Mouse (Mus musculus) left cerebral cortex, adult 8-10 months (tissue): ENCODE measurements around the gene Sart1. TPM values are rescaled to one million over a fixed set of nuclear protein-coding genes. Genes with fewer than 3 reads are reported as not detected.

Source experiments
- DNase-seq, 2 experiments: peaks; one replicate each; pipeline ENCODE4 v3.0.0; 2022; ENCODE audit warnings: low spot score in 2 of 2
- total RNA-seq, 4 experiments: library from RNA; stranded (reverse); gene quantifications; 2 replicates each; pipeline ENCODE4 v1.2.4; 2022

The Sart1 gene
- total RNA-seq: 100 to 1,000 TPM in 2 of 4 experiments, 10 to 100 TPM in 2; 85.6 to 109 (median 94.2) TPM

DNA sequence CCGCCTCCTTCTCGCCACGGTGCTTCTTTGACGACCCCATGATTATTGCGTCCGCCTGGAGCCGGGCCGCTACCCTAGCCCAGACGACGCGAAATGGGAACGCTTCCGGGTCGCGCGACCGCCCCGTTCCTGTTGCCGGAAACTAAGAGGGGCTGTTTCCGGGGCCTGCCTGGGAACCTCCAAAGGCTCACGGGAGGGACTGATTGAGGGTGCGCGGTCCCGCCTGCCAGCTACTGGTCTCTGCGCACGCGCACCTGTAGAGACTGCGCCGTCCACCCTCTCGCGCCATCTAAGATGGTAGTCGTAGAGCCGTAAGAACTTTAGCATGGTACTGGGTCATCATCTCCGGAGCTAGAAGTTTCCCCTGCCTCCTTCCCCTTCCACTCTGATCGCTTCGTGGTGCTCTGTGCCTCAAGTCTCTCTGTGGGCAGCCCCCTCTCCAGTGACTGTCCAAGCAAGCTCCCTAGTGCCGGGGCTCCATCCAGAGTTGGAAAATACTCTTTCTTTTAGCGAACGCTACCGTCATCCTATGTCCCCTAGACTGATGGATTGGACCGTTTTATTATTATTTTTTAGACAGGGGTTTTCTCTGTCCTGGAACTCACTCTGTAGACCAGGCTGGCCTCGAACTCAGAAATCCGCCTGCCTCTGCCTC lies at the start of gene Sart1:
Gene Sart1, minus strand, starts transcription at position 116 of the 655 bp plus-strand sequence.
- peak; percentile 81 to 96 for DNase-seq

DNA sequence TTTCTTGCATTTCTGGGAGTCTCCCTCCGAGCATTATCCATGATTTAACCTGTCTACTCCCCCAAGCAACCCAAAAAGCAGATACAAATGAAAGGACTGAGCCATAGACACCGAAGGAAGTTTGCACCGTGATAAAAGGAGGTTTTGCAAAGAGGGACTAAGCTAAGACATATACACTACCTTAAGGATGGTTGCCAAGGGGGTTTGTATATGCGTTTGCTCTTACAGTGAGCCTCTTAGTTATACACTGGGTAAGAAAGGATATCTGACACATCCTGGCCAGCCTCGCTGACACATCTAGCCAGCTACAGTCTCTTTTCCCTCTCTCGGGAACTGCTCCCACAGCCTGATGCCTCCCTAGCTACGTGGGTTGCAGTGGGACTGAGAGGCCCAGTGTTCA lies 45.4 kb upstream of the Sart1 start:
- DNase-seq: no peak

GRCm38 (mm10) chr19:5432992-5433852 lies 44.7 kb upstream of the Sart1 start:
- DNase-seq: no peak

DNA sequence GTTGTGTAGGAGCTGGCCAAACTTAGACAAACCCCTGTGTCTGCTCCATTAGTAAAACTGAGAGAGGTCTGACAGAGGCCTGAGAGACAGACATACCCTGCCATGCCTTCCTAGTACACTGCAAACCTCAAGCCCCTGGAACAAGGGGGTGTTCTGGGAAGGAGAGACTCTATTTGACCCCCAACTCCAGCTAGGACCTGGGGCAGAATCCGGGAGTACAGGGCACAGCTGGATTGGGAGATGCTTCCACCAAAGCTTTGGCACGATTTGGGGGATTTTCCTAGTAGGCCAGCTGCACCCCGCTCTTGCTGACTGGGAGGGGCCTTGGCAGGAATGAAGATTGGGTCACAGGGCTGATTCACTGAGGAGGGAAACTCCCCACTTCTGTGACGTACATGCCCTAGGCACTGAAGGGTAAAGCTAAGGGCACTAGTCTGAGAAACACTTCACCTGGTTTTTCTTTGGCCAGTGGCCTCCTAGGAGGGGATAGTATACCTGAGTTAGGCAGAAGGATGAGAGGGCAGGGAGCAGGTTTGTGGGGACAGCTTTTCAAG lies 43.5 kb upstream of the Sart1 start:
- DNase-seq: no peak

DNA sequence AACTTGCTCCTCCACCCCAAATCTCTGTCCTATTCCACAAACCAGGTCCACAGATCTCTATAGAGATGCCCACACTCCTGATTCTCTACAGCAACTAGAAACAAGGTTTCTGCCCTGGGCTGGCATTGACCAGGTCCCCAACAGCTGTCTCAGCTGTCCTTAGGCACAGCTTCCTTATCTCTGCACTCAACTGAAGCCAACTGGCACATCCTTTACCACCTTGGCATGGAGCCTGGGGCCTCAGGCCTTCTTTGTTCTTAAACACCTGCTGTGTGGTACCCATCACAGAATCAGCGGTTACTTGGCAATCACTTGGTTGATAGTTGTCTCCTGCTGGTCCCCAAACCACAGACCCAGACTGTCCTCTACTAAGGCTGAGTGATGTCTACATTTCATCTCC lies 41.9 kb upstream of the Sart1 start:
- DNase-seq: no peak

GRCm38 (mm10) chr19:5429806-5430205 lies 41.3 kb upstream of the Sart1 start:
- no peak for DNase-seq

- DNase-seq: no peak
These were observed 40.7 kb upstream of the Sart1 start for GRCm38 (mm10) chr19:5429219-5429618.

GRCm38 (mm10) chr19:5428083-5428482 lies 39.6 kb upstream of the Sart1 start:
- no peak for DNase-seq

- DNase-seq: no peak
These were observed 38.3 kb upstream of the Sart1 start for GRCm38 (mm10) chr19:5426640-5427290.

DNA sequence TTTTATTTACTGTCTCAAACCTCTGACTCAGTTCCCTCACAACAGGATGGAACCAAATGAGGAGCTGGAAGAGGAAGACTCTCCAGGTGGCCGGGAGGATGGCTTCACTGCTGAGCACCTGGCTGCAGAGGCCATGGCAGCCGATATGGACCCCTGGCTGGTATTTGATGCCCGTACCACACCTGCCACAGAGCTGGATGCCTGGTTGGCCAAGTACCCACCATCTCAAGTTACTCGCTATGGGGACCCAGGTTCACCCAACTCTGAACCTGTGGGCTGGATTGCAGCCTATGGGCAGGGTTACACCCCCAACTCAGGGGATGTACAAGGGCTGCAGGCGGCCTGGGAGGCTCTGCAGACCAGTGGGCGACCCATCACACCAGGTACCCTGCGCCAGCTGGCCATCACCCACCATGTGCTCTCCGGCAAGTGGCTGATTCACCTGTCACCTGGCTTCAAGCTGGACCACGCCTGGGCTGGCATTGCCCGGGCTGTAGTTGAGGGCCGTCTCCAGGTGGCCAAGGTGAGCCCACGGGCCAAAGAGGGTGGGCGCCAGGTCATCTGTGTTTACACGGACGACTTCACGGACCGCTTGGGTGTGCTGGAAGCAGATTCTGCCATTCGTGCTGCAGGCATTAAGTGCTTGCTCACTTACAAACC lies 37.5 kb upstream of the Sart1 start:
- no peak for DNase-seq

DNA sequence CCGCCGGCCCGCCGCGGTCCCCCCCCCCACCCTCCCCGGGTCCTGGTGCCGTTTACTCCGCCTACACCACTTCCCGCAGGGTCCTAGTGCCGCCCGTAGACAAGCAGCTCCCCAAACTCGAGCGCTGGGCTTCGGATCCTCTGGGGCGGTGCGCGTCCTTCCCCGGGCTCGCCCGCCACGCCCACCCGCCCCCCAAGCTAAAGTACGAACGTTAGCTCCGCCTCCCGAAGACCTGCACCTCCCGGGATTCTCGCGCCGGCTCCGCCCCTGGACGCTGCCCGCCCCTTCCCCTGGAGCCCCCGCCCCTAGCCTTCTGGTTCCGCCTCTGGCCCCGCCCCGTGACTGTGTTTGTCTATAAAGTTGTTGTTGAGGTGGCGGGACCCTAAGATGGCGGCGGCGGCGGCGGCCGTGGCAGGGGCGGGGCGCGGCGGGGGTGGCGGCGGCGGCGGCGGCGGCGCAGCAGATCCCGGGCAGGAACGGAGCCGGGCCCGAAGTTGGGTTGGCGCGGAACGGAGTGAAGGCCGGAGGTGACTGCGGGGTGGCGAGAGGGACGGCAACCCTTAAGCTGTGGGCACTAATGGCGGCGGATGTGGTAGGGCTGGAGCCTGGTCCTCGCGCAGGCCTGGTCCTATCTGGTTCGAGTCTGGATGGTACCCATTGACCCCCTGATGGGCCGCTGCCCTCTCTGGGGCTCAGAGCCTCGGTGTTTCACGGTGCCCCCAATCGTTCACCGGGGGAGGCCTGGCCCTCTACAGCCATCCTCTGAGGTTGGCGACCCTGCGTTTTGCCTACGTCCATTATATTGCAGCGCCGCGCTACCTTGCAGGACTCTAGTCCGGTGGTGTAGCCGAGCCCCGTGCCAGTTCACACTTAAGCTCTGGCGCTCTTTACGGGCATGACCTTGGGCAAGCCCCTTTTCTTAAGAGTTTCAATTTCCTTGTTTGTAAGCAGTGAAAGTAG lies 36.6 kb upstream of the Sart1 start, which contains the start of the genes Drap1 and AI837181:
Gene Drap1, minus strand, starts transcription at position 198 of the 960 bp plus-strand sequence.
Gene AI837181, plus strand, starts transcription at position 363 of the 960 bp plus-strand sequence.
- DNase-seq: peak; percentile 76 to 93

GRCm38 (mm10) chr19:5424092-5424781 lies 35.7 kb upstream of the Sart1 start:
- peak in 1 of 2 experiments; percentile 50 for DNase-seq

DNA sequence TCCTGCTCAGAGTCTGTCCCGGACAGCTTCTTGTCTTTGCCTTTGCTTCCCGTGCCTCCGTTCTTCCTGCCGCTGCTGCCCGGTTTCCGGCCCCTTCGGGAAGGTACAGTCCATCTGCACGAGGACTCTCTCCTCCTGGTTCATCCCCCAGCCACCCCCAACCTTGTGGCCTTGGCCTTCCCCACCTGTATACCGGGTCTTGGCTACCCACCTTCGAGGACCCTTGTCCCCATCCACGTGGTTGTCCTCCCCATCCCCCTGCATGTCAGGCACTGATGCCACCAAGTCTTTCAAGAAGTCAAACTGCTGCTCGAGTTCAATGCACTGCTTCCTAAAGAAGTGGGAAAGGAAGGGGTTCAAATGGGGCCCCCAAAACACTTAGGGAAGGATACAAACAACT lies 35.1 kb upstream of the Sart1 start:
- no peak for DNase-seq

- no peak for DNase-seq
These were observed 34.5 kb upstream of the Sart1 start for GRCm38 (mm10) chr19:5422895-5423443.

DNA sequence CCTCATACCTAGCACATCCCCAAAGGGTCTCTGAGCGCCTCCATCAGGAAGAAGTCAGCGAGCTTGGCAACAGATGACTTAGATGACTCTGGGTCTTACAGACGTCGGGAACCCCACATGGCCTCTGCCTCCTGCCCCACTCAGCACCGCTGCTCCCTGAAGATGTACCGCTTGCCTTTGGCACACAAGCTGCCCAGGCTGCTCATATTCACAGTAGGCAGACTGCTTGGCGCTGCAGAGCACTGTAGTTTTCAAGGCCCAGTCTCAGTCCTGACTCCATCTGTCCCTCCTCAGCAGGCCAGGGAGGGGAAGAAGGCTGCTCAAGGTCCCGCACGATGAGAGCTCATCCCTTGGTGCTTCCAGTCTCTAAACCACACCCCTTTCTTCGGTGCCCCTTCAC lies 33.8 kb upstream of the Sart1 start:
- DNase-seq: no peak

DNA sequence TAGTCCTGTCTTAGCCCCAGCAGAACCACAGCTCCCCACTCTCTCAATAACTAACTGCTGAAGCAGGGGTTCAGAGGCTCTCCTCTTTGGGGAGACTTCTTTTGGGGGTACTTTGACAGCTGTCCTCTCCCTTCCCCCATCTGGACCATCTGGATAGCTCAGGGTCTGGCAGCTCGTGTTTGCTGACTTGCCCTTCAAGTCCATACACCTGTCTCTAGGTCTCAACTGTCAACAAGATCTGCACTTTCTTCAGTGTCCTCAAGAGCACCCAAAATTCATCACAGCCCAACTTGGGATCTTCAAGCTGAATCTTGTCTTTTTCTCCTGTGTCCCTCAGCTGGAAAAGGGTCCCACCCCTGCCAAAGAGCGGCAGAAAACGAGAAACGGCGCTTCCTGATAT lies 33.3 kb upstream of the Sart1 start:
- DNase-seq: no peak

- no peak for DNase-seq
These were observed 32.1 kb upstream of the Sart1 start for GRCm38 (mm10) chr19:5420579-5420978.

- no peak for DNase-seq
These were observed 31.1 kb upstream of the Sart1 start for GRCm38 (mm10) chr19:5419630-5420029.
